Mouse (Mus musculus): ENCODE results near the gene Lrrc1.
A peak's percentile ranks its signal among the peaks of the same experiment; 100 is the strongest.

The Lrrc1 gene

DNA sequence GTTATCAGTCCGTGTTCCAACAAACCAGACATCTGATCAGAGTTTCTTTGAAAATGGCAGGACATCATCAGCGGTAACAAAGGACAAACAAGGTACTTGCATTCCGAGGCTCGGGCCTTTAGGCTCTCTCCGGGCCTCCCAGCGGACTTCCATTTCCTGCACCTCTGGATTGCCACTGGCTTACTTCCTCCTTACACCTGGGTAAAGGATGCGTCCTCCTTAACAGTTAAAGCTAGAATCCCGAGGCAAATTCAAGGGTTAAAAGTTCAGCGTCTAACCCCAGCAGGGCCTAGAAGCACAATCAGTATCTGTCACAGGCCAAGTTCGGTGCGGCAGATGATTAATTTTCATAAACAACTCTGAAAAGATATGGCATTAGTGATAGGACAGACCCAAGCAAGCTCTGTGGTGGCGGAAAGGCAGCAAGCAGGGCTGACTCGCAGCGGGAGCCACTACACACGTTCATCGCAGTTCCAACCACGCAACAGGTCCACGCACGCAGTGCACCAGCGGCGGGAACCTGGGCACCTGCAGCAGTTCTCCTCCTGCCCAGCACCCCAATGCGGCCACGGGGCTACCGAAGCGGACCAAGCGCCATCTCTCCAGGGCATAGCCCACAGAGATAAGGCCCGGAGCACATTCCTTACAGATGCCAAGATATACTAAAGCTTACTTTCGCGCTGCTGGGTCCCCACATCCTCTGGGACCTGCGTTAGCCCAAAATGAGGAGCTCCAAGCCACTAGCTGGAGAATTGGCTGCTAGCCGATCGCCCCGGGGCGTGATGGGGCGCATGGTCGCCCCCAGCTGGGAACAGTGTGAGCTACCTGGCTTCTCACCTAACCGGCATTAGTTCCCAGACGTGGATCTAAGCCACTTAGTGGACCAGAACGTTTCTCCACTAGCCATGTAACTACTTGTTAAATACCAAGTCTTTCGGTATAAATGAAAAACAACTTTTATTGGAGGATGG lies 1.0 kb downstream of the Lrrc1 start:
- DNase-seq (ENCODE audit: low spot score): peak; percentile 52

DNA sequence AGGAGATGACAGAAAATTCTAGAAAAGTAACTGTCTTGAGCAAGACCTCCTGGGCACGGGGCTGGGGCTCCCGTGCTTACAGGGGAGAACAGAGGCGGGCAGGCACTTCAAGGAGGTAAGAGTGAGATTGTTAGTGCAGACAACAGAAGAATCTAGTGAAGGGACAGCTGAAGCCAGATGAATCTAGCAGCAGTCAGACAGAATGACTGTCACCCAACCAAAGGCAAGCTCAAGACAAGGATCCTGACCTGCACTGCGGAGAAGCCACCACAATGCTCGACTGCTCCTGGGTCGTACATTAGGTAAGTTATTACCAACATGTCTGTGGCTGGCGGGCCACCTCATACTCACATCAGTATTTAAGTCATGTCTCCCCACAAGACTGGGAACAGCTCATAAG lies 3.1 kb downstream of the Lrrc1 start:
- no peak for DNase-seq (ENCODE audit: low spot score)

DNA sequence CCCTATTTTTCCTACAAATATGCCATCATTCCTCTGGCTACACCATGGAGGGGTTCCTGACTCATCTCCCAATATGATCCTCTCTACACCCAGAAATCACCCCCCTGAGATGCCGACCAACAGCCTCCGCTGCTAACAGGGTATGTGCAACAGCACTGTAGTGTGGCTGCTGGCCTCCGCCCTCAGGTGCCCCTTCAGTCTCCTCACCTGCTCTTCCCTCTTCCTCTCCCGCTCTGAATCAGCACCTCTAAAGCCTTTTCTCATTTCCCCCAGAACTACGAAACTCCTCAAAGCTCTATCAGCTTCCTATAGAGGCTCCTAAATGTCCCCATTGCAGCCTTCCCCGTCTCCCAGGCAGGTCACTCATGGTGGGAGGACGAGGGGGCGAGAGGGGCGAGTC lies 5.4 kb downstream of the Lrrc1 start:
- no peak for DNase-seq (ENCODE audit: low spot score)

DNA sequence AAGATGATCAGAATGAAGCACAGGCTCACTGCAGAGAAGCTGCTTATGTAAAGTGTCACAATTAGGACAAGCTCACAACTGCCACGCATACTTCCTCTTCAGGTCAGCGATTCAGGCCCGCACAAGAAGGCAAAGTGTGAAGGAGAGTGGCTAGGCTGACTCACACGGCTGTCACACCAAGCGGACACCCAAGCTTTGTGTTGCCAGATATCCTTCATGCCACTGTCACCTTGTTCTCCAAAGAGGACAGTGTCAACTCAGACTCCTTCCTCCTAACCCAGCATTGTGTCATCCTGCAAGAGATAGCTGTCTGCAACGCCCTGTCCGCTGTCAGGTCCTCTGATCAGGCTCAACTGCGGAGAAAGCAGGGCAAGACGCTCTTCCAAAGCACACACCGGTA lies 7.3 kb downstream of the Lrrc1 start:
- DNase-seq (ENCODE audit: low spot score): no peak

DNA sequence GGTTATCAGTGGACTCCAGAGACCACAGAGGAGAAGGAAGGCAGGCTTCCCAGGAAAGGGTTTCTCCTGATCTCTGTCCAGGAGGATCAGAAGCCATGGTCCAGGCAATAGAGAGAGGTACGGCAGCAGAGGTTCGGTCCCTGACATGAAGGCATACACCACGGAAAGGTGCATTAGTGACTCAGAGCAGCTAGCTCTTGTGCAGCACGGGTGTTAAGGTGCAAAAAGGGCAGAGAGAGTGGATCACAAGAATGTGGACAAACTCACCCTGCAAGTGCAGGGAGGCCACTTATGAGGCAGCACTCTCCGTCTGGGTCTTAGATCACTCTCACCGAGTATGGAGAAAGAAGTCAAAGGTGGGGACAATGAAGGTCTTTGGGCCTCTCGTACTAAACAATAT lies 7.8 kb downstream of the Lrrc1 start:
- DNase-seq (ENCODE audit: low spot score): no peak

DNA sequence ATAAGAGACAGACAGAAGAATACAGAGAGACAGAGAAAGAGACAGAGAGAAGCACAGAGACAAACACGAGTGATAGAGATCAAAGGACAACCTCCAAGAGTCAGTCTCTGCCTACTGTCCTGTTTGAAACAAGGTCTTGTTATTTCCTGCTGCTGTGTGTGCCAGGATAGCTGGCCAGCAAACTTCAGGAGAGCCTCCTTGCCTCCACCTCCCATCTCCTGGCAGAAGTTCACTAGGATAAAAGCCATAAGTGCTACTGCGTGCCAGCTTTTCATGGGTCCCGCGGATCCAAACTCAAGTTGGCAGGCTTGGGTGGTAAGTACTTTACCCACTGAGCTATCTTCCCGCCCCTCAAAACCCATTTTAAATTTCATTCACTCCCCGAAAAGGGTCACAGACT lies 8.4 kb downstream of the Lrrc1 start:
- no peak for DNase-seq (ENCODE audit: low spot score)

DNA sequence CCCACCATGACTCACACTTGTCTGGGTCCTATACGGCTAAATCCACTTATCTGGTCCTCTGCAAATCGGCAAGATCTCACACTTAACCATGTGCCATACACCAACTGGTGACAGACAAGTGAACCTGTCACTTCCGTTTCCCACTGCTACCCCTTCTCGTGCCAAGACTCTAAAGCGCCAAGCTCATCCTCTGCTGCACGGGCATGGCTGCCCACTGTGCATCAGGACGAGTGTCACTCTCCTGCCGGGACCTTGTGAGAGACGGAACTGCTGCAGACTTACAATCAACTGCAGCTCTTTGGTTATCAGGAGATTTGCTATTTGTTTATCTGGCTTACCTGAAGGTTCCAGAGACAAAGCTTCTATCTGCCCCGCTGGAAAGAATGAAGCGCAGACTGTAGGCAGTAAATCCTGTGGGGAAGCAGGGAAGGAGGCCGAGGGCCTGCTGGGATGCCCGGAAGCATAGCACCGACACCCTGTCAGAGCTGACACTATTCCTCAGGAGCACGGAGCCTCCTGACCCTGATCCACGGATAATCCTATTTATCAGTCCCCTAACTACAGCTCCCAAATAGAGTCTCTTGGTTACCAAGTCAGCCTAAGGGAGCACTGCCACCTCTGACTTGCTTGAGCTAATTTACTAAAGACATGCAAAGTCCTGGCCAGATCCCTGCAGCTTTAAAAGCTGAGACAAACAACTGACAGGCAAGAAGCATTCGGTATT lies 9.5 kb downstream of the Lrrc1 start:
- peak; percentile 13 for DNase-seq (ENCODE audit: low spot score)

DNA sequence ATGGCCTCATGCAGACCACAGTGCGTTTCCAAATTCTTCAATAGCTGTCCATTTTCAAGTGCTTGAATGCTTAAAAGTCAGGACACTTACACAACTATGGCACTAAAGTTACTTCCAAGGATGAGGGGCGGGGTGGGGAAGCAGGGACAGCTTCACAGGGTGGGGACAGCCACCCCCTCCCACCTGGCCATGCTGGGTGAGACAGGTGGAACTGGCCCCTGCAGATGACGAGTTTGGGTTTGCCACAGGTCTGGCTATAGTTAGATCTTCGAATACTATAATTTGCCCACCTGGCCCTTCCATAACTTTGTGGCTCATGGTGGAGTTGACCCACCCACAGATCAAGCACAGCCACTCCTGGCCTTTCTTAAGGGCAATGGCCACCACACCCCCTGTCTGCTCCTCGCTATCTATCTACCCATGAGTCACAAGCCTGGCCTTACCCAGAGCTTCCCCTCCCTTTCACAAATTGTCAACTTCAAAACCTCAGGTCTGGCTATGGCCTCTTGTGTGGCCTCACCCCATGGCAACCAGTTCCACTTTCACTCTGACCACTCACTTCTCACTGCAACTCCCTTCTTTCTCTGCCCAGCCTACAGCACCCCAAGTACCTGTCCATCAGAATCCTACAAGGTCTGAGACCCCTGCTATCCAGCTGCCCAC lies 16.2 kb downstream of the Lrrc1 start:
- DNase-seq (ENCODE audit: low spot score): no peak

DNA sequence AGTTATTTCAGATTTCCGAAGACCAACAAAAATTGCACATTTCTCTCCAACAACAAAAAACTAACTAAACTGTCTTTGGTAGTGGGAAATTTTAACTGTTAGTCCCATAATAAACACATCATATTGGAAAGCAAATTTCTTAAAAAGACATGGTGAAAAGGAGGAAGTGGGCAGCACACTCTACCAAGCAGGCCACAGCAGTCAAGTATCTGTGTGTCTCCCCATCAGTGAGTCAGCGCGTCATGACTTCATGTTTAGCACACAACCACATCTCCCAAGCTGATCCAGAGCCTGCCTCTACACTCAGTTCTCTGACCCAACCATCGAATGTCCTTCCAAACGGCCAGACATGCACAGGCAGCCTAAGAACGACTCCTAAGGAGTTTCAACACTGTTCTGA lies 17.5 kb downstream of the Lrrc1 start:
- no peak for DNase-seq (ENCODE audit: low spot score)

DNA sequence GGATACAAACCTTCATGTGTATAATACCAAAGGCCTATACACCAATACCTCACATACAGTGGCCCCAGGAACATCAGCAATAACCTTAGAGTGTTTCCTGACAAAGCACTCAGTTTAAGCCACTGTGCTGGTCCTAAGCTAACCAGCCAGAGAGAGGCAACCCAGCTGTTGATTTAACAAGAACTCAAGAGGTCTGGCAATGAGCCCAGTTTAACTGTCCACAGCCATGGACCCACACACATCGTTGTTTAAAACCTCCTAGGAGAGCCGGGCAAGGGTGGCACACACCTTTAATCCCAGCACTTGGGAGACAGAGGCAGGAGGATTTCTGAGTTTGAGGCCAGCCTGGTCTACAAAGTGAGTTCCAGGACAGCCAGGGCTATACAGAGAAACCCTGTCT lies 18.0 kb downstream of the Lrrc1 start:
- no peak for DNase-seq (ENCODE audit: low spot score)

DNA sequence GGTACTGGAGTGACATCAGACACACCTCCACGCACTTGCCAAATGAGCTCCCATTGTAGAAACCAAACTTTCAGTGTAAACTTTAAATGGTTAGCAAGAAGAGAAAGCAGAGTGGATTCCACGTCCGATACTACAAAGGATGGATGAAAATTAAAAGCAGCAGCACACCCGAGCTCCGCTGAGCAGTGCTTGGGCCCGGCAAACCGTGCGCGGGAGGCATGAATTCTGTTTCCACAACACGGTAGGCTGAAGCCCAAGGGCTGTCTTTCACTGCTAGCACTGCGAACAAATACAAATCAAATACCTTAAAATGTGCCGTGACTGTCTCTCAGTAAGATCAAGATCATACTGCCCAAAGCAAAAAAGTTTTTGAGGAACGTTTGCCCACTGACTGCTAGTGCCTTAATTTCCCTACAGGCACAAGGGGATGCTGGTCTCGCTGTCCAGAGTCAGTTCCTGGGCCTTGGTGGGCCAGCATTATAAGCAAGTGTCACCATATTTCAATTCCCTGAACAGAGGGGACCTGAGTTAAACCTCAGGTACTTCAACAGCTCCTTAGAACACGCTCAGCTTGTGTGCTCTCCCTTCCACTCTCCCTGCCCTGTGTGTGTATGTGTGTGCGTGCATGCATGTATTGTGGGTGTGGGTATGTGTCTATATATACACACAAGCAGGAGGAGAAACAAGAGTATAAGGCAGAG lies 18.9 kb downstream of the Lrrc1 start:
- no peak for DNase-seq (ENCODE audit: low spot score)

DNA sequence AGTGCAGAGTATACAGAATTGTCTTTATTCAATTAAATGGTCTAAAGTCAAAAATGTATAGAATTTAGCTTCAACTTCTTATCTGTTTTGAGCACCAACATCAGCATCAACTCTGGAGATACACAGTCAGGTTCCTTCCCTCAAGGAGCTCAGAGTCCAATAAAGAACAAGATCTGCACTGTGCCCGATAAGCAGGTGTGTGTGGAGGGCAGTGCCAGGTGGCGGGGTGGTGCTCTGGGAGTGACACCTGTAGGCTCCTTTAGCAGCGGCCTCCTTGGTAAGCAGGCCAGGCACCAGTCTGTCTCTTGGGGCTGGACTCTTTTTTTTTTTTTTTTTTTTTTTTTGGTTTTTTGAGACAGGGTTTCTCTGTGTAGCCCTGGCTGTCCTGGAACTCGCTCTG lies 20.9 kb downstream of the Lrrc1 start:
- DNase-seq (ENCODE audit: low spot score): no peak

DNA sequence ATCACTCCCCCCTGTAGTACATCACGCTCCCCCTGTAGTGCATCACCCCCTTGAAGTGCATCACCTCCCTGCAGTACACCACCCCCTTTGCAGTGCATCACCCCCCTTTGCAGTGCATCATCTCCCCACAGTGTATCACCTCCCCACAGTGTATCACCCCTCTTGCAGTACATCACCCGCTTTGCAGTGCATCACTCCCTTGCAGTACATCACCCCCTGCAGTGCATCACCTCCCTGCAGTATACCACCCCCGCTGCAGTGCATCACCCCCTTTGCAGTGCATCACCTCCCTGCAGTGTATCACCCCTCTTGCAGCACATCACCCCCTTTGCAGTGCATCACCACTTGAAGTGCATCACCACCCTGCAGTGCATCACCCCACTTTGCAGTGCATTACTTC lies 22.2 kb downstream of the Lrrc1 start:
- DNase-seq (ENCODE audit: low spot score): no peak

DNA sequence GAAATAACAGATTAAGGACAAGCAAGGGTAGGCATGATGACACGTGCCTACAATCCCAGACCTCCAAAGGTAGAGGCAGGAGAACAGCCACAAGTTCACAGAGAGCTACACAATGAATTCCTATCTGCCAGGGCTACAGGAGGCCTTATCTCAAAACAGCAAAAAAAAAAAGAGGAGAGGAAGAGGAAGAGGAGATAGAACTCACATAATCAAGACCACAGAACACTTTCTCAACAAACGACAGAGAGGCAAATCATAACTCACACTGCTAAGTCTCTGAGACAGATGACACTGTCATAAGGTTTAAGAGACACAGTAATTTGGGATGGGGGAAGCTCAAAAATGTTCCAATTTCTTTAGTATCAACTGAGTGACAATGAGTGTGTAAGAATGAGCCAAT lies 25.5 kb downstream of the Lrrc1 start:
- DNase-seq (ENCODE audit: low spot score): no peak

DNA sequence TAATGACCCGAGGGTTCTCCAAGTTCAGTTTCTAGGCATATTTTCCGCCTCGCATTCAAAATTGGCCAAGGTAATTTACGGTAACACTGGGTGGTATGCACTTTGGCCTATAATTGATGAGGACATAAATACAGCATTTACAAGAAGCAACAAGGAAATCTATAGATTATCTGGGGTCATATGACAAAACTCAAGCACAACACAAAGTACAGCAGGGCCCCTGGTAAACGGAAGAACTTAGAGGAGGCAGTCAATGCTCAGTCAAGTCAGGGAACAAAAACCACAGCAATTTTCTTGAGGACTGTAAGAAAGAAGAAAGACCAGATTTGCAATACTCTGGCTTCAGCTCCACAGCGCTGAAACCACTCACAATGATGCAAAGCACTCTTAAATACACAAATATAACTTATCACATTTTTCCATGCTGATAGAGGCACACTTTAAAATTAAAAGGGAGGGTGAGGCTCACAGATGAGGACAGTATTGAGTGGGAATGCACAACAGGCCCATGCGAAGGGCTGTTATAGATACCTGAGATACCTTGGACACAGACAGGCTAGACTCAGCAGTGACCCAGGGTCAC lies 27.8 kb downstream of the Lrrc1 start:
- DNase-seq (ENCODE audit: low spot score): no peak

DNA sequence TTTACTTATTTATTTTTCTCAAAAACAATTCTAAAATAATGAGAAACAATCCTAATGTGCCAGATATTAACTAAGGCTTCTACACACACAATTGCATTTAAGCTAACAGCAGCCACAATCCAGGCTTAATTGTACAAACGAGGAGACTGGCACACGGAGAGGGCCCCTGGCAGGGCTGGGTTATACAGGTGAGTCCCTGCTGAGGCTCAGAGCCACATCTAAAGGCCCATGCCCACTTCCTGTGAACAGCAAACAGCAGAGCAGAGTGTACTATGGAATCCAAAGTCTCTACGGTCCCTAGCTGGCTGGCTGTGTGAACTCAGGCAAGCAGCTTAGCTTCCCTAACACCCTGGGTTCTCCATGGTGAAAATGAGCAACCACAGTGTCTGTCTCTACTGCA lies 30.8 kb downstream of the Lrrc1 start:
- DNase-seq (ENCODE audit: low spot score): no peak

DNA sequence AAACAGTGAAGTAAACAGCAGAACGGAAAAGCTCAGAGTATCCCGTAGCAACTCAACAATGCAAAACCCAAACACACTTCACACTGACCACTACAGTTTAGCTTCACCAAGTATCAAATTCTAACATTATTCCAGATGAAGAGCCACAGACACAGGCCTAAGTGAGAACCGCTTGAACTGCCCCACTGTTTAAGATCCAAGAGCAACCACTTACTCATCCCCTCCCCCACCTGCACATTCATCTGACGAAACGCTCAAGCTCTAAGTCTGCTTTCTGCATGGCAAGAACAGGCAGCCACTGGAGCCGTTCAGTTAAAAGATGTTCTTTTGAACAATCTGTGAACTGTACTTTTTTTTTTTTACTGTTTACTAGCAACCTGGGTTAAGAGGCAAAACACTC lies 32.5 kb downstream of the Lrrc1 start:
- no peak for DNase-seq (ENCODE audit: low spot score)

DNA sequence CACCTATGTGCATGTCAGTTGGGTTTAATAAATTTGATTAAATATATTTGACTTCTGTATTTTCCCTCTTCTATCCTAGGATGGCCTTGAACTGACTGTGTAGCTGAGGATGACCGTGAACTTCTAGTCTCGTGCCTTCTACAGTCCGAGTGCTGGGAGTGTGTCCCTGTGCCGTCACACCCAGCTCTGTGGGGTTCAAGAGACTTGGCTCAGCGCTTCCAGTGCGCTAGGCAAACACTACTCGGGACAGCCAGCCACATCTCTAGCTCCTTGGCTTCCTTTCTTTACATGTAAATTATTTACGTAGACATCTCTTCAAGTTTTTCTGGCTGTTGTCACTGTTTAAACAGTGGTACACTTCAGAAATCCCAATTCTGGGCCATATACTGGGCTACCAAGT lies 34.1 kb downstream of the Lrrc1 start:
- DNase-seq (ENCODE audit: low spot score): no peak

DNA sequence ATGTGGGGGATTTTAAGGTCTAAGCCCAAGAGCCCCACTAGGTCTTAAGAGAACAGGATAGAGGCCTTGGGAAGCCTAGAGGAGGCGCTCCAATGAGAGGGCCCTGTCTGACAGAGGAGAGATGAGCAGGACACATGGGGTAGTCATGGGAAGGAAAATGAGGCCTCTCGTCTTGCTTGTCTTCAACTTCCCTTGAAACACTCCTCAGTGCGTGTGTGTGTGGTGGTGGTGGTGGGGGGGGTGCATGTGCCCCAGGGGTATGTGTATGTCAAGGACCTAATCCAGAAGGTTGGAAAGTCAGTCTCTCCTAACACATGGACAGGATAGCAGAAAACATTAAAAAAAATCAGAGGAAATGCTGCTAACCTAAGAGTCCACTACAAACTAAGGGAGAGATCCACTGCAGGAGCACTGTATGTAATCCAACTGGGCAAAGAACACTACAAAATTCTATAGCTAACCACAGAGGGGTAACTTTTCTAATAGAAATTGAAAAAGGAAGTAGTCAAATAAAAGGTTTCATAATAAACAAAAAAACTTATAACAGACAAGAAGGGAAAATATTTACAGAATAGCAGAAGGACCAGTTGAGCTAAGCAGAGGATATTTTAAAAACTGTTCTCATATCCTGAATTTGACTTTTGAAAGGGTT lies 36.8 kb downstream of the Lrrc1 start:
- DNase-seq (ENCODE audit: low spot score): no peak

DNA sequence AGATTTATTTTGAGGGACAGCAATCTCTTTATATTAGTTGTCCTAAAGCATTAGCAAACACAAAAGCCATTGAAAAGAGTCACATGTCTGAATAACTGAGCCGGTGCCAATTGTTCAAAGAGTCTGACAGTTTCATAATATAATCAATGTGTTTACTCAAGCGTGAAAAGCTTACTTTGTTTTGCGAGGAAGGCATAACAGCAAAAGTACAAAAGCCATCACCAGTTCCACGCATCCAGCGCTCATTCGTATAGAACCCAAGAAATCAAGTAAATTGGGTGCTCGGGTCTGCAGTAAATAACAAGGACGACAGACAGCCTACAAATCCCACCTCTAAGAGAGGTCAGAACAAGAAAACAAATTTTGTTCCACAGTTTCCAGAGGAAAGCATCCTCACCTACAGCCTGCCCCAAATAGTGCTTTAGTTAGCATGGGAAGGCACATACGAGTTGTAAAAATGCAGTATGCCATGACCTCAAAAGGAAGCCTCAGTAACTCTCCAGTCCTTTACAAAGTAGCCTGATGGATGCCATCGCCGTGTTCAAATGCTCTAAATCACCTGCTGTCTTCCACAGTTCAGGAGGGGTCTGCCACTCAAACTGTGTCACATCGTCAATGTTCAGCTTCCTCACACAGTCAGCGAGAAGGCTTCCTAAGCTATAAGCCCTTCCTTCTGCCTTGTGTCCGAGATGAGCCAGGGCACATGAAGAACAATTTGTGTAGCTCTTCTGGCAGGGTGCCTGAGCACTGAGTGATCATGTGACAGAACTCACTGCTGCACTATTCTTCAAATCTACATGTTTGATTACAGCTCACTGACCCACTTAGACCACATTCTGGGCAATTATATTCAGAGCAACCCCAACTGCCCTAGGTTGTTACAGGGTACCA lies 41.9 kb downstream of the Lrrc1 start:
- DNase-seq (ENCODE audit: low spot score): no peak
